Mouse (Mus musculus): Measurements from ENCODE around the gene Abhd16a. TPM values are rescaled to one million over a fixed set of nuclear protein-coding genes. Genes with fewer than 3 reads are reported as not detected.
"Not testable (repeated sequence)": the region's sequence is repeated elsewhere in the genome, so short reads cannot be mapped to it uniquely, and the experiment has no call there.

Gene Abhd16a
- polyA plus RNA-seq, 1 experiment from 2014 or later, result 52.7 TPM

GRCm38 (mm10) chr17:35121871-35122303 lies 32.8 kb downstream of the Abhd16a start, which contains the start of gene Csnk2b:
Gene Csnk2b (minus strand): TSS chr17:35122053.
- peaks cover 46% of the 10 kb centered on the region for H3K4me1 ChIP-seq
- H3K4me3 ChIP-seq, result peak within 1 kb of the TSS; percentile 82
- WGBS, result under 1% methylated on average over 19 of the region's 19 CpGs
- no peaks in the 10 kb centered on the region for H3K9me3 ChIP-seq
- H3K36me3 ChIP-seq (replicated peaks), result peaks cover 54% of the 10 kb centered on the region
- DNase-seq (ENCODE audit: extremely low spot score, low spot score), result no peak
- no peaks in the 10 kb centered on the region for H3K27me3 ChIP-seq (ENCODE audit: poor library complexity, severe bottlenecking)
- H3K27ac ChIP-seq, result peak within 1 kb of the TSS; percentile 93

GRCm38 (mm10) chr17:35123287-35123686 lies 34.2 kb downstream of the Abhd16a start:
- H3K36me3 ChIP-seq (replicated peaks), result peaks cover 49% of the 10 kb centered on the region
- not testable (repeated sequence) for H3K27me3 ChIP-seq (ENCODE audit: poor library complexity, severe bottlenecking); H3K4me3 ChIP-seq; H3K27ac ChIP-seq; DNase-seq (ENCODE audit: extremely low spot score, low spot score); H3K9me3 ChIP-seq
- WGBS, result 95% methylated on average over 9 of the region's 9 CpGs
- H3K4me1 ChIP-seq, result peaks cover 55% of the 10 kb centered on the region

- not testable (repeated sequence) for H3K4me3 ChIP-seq; H3K9me3 ChIP-seq; H3K27me3 ChIP-seq (ENCODE audit: poor library complexity, severe bottlenecking); DNase-seq (ENCODE audit: extremely low spot score, low spot score); H3K27ac ChIP-seq
- 92% methylated on average over 12 of the region's 12 CpGs for WGBS
- Histone ChIP-seq H3K4me1 (peaks cover 62% of the 10 kb centered on the region), H3K36me3 (replicated peaks) (peaks cover 44% of the 10 kb centered on the region)
These were observed 35.3 kb downstream of the Abhd16a start for GRCm38 (mm10) chr17:35124261-35124896.

GRCm38 (mm10) chr17:35125081-35125480 lies 36.0 kb downstream of the Abhd16a start:
- peaks cover 43% of the 10 kb centered on the region for H3K36me3 ChIP-seq (replicated peaks)
- no peak overlapping the region for H3K27ac ChIP-seq
- peak overlapping the region; percentile 68; the same call in 1 of the 2 replicates for H3K4me3 ChIP-seq
- no peak for DNase-seq (ENCODE audit: extremely low spot score, low spot score)
- H3K4me1 ChIP-seq, result peaks cover 55% of the 10 kb centered on the region
- WGBS, result 100% methylated on average over 1 of the region's 1 CpGs
- no peaks in the 10 kb centered on the region for H3K9me3 ChIP-seq
- H3K27me3 ChIP-seq (ENCODE audit: poor library complexity, severe bottlenecking), result no peaks in the 10 kb centered on the region

GRCm38 (mm10) chr17:35125578-35125977 lies 36.5 kb downstream of the Abhd16a start:
- Histone ChIP-seq H3K27me3 (ENCODE audit: poor library complexity, severe bottlenecking) (no peaks in the 10 kb centered on the region), H3K27ac (no peak overlapping the region; the same call in 1 of the 2 replicates), H3K36me3 (replicated peaks) (peaks cover 43% of the 10 kb centered on the region), H3K4me1 (peaks cover 50% of the 10 kb centered on the region), H3K9me3 (no peaks in the 10 kb centered on the region), H3K4me3 (peak overlapping the region; percentile 68)
- 40% methylated on average over 6 of the region's 6 CpGs for WGBS
- no peak for DNase-seq (ENCODE audit: extremely low spot score, low spot score)

- Histone ChIP-seq H3K9me3 (no peaks in the 10 kb centered on the region), H3K36me3 (replicated peaks) (peaks cover 43% of the 10 kb centered on the region), H3K27ac (peak within 1 kb of the TSS; percentile 87), H3K4me3 (peak within 1 kb of the TSS; percentile 68), H3K27me3 (ENCODE audit: poor library complexity, severe bottlenecking) (no peaks in the 10 kb centered on the region), H3K4me1 (peaks cover 48% of the 10 kb centered on the region)
- WGBS, result under 1% methylated on average over 36 of the region's 36 CpGs
- DNase-seq (ENCODE audit: extremely low spot score, low spot score), result peak; percentile 71
These were observed 37.1 kb downstream of the Abhd16a start, which contains the start of gene D17H6S53E for GRCm38 (mm10) chr17:35126206-35126611. Gene D17H6S53E (plus strand): TSS chr17:35126373.

GRCm38 (mm10) chr17:35127017-35127416 lies 38.0 kb downstream of the Abhd16a start:
- Histone ChIP-seq H3K4me3 (peak overlapping the region; percentile 68), H3K36me3 (replicated peaks) (peaks cover 43% of the 10 kb centered on the region), H3K27me3 (ENCODE audit: poor library complexity, severe bottlenecking) (no peaks in the 10 kb centered on the region), H3K9me3 (no peaks in the 10 kb centered on the region), H3K4me1 (peaks cover 43% of the 10 kb centered on the region), H3K27ac (peak overlapping the region; percentile 87)
- DNase-seq (ENCODE audit: extremely low spot score, low spot score), result no peak
- WGBS, result 77% methylated on average over 13 of the region's 13 CpGs

GRCm38 (mm10) chr17:35128996-35129395 lies 39.9 kb downstream of the Abhd16a start:
- Histone ChIP-seq H3K9me3 (no peaks in the 10 kb centered on the region), H3K4me1 (peaks cover 33% of the 10 kb centered on the region), H3K36me3 (replicated peaks) (peaks cover 32% of the 10 kb centered on the region), H3K27me3 (ENCODE audit: poor library complexity, severe bottlenecking) (no peaks in the 10 kb centered on the region), H3K4me3 (0 out of 2 replicates have a peak overlapping the region, but pooled peaks have one; percentile 8), H3K27ac (no peak overlapping the region)
- 78% methylated on average over 11 of the region's 11 CpGs for WGBS
- DNase-seq (ENCODE audit: extremely low spot score, low spot score), result no peak

- DNase-seq (ENCODE audit: extremely low spot score, low spot score), result no peak
- WGBS, result 91% methylated on average over 8 of the region's 8 CpGs
These were observed 42.0 kb downstream of the Abhd16a start for GRCm38 (mm10) chr17:35131038-35131437.

GRCm38 (mm10) chr17:35131500-35132173 lies 42.6 kb downstream of the Abhd16a start, which contains the start of gene Apom:
Gene Apom (minus strand): TSS chr17:35132050.
- Histone ChIP-seq H3K27me3 (ENCODE audit: poor library complexity, severe bottlenecking) (no peaks in the 10 kb centered on the region), H3K36me3 (replicated peaks) (peaks cover 20% of the 10 kb centered on the region), H3K4me3 (no peak within 1 kb of the TSS), H3K27ac (no peak within 1 kb of the TSS), H3K4me1 (peaks cover 26% of the 10 kb centered on the region), H3K9me3 (no peaks in the 10 kb centered on the region)
- WGBS, result 86% methylated on average over 15 of the region's 15 CpGs
- no peak for DNase-seq (ENCODE audit: extremely low spot score, low spot score)

More at GRCm38 (mm10) chr17:35131038-35131437, 42.0 kb downstream of the Abhd16a start:
- peaks cover 20% of the 10 kb centered on the region for H3K36me3 ChIP-seq (replicated peaks)
- peaks cover 26% of the 10 kb centered on the region for H3K4me1 ChIP-seq
- H3K9me3 ChIP-seq, result no peaks in the 10 kb centered on the region
- no peak overlapping the region for H3K27ac ChIP-seq
- H3K4me3 ChIP-seq, result no peak overlapping the region
- no peaks in the 10 kb centered on the region for H3K27me3 ChIP-seq (ENCODE audit: poor library complexity, severe bottlenecking)

- WGBS, result 80% methylated on average over 3 of the region's 3 CpGs
- H3K27ac ChIP-seq, result no peak overlapping the region
These were observed 43.1 kb downstream of the Abhd16a start for GRCm38 (mm10) chr17:35132174-35132560.

GRCm38 (mm10) chr17:35133517-35133916 lies 44.5 kb downstream of the Abhd16a start:
- Histone ChIP-seq H3K9me3 (no peaks in the 10 kb centered on the region), H3K27me3 (ENCODE audit: poor library complexity, severe bottlenecking) (no peaks in the 10 kb centered on the region), H3K4me1 (peaks cover 22% of the 10 kb centered on the region), H3K36me3 (replicated peaks) (peaks cover 23% of the 10 kb centered on the region), H3K27ac (no peak overlapping the region), H3K4me3 (no peak overlapping the region; the same call in 1 of the 2 replicates)
- no peak for DNase-seq (ENCODE audit: extremely low spot score, low spot score)
- 96% methylated on average over 7 of the region's 7 CpGs for WGBS

More at GRCm38 (mm10) chr17:35132174-35132560, 43.1 kb downstream of the Abhd16a start:
- Histone ChIP-seq H3K4me1 (peaks cover 26% of the 10 kb centered on the region), H3K4me3 (no peak overlapping the region), H3K36me3 (replicated peaks) (peaks cover 20% of the 10 kb centered on the region), H3K9me3 (no peaks in the 10 kb centered on the region), H3K27me3 (ENCODE audit: poor library complexity, severe bottlenecking) (no peaks in the 10 kb centered on the region)
- no peak for DNase-seq (ENCODE audit: extremely low spot score, low spot score)

Data from forebrain, embryonic 10.5 days (tissue).